Mouse (Mus musculus) forebrain, embryonic 13.5 days (tissue): ENCODE results near the gene A430033K04Rik. TPM values are rescaled to one million over a fixed set of nuclear protein-coding genes. Genes with fewer than 3 reads are reported as not detected.

ENCODE experiments used
- microRNA-seq: library from miRNA; unstranded; fragments of <30 nt; microRNA quantifications from one replicate; pipeline ENCODE4, GENCODE M21; 2016
- polyA plus RNA-seq: library from polyadenylated mRNA; unstranded; fragments of >200 nt; fragmentation: Nextera tagmentation; extraction: Ambion mirVana; gene quantifications from 2 replicates; pipeline ENCODE4 v1.2.1, GENCODE M21; 2015

A430033K04Rik gene
- polyA plus RNA-seq, 1 experiment from 2014 or later, result 19.5 TPM

Small RNAs within 50 kb of the gene (microRNA-seq; reads per million reads assigned to microRNA genes)
- not detected for gene Gm24082

Other genes starting within 250 kb of the A430033K04Rik start
- 69.2 and 74.6 TPM in 2 replicates for gene Zfp157, start 181.4 kb upstream of the A430033K04Rik start, polyA plus RNA-seq
- gene 1700123K08Rik, start 58.1 kb upstream of the A430033K04Rik start, polyA plus RNA-seq, result not detected in 2 replicates
- 93.5 and 96.6 TPM in 2 replicates for gene Zfp68, start 3.1 kb upstream of the A430033K04Rik start, polyA plus RNA-seq
- 22.6 and 22.8 TPM in 2 replicates for gene Fam20c, start 131.7 kb downstream of the A430033K04Rik start, polyA plus RNA-seq
- gene Gm5294, start 197.2 kb downstream of the A430033K04Rik start, polyA plus RNA-seq, result not detected in 2 replicates